Mouse (Mus musculus) B cell, adult (primary cell): ENCODE measurements around the gene Zfyve26. TPM values are rescaled to one million over a fixed set of nuclear protein-coding genes. Genes with fewer than 3 reads are reported as not detected.

Experiments used
- total RNA-seq: library from RNA; stranded (reverse); gene quantifications from 4 replicates; pipeline ENCODE4 v1.2.4, GENCODE M21; 2023; ENCODE audit not compliant: inconsistent age

Gene Zfyve26
- 120 to 126 TPM (median 122 TPM) in 4 replicates for total RNA-seq

DNA sequence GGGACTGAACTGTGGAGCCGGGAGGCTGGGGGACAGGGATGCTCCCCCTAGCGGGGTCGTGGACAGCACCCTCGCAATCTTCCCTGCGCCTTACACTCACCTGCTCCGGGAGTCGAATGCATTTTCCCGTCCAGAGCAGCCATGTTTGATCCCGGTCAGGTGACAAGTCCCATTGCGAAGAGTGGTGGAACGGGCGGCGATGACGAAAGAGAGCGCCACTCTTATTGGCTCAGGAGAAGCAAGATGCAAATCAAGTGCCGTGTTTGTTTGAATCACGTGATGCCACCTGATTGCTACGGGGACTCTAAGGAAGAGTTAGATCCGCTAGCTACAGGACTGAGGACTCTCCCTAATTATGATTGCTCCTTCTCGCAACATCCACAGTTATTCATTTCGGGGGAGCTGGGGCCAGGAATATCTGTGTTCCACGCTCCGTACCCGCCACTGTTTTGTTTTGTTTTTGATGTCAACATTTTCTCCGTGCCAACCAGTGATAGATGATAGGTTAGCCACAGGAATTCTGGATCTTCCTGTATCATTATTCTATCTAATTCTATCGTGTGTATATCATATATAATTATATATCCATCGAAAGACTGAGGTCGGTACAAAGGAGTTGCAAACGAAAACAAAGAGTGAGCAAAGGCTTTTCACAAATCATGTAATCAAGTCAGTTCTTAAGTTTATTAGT lies at the start of gene Zfyve26:
Gene Zfyve26 (minus strand): TSS at position 179 of the 691 bp plus-strand sequence.

DNA sequence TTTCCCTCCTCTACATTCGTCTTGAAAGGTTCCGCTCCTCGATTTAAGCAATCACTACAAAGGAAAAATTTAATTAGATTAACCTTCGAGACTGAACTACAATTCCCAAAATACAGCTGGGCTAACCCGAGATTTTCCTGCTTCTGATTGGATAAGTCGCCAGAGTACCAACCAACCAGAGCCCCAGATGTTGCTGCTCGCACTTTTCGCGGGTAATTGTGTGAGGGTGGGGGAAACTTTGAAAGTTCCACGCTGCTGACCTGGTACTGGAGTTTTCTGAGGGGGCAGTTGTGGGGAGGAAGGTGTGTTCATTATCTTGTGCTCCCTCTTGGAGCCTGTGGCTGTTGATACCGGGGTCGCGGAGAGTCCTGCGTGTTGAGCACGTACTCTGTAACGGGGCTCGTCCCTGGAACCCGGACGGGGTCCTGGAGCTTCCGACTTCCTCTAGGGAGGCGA lies 1.0 kb upstream of the Zfyve26 start, which contains the start of gene Rad51b:
Gene Rad51b (plus strand): TSS at position 162 of the 456 bp plus-strand sequence.

DNA sequence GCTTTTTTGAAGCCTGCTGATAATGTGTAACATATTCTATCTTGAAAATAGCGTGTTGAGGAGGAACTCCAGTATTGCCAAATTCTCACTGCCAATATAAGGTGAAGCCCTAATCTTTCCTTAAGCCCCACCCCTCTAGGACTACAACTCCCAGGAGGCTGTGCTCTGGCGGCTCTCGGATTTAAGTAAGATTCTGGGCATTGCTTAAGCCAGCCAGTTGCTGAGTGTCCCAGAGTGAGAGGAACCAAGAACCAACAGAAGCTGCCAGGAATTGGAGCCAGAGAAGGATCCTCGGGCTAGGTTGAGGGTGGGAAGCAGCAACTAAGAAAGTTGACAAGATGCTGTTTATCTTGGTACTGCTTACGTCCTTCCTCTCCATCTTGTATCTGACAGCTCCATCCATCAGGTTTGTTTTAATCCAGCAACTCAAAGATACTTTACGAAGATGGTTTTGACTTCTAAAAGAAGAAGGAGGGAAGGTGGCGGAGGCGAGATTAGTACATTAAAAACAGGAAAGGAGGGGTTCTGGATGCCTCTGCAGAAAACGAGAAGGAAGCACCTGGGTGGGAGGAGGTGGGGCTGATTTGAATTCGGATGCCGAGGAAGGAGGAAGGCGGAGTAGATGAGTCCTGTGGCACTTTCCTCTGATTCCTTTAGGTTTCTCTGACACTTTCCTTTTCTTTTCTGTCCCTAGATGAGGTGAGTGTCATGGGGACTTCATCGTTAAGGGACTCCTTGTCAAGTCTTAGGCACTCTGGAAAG lies 87.2 kb downstream of the Zfyve26 start, which contains the start of gene Rdh12:
Gene Rdh12 (plus strand): TSS at position 212 of the 762 bp plus-strand sequence.

DNA sequence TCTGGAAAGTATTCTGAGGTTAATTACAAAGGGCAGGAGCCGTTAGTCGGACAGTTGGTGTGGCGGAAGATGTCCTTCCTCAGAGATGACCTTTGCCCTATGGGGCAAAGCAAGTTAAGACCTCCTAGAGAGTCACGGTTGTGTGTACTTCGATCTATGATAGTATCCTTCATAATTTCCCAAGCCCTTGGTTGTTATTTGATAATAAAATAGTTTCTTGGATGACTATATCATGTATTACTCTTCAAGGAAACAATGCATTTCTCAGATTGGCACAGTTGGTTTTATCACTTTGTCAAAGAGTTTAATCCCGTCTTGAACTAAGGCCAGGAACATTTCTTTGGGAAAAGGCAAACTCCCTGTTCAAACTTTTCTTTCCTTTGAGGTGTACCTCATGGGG lies 103.9 kb downstream of the Zfyve26 start, which contains the start of gene Rdh11:
Gene Rdh11 (minus strand): TSS at position 101 of the 400 bp plus-strand sequence.

Other genes starting within 250 kb of the Zfyve26 start
- gene Pigh, start 206.7 kb downstream of the Zfyve26 start, total RNA-seq = 4.8 to 6.4 TPM (median 5.4 TPM) in 4 replicates
- not detected in 4 replicates for gene Arg2, start 165.5 kb downstream of the Zfyve26 start, total RNA-seq
- 74.4 to 82.2 TPM (median 75.1 TPM) in 4 replicates for gene Vti1b, start 123.6 kb downstream of the Zfyve26 start, total RNA-seq
- 15.4 to 18.1 TPM (median 16.3 TPM) in 4 replicates for gene Rdh11, start 104.0 kb downstream of the Zfyve26 start, total RNA-seq
- gene Rdh12, start 87.4 kb downstream of the Zfyve26 start, total RNA-seq = 13.3 to 18.7 TPM (median 15.5 TPM) in 4 replicates
- gene Rad51b, start 978 bp upstream of the Zfyve26 start, total RNA-seq = 0.75 to 0.90 TPM (median 0.80 TPM) in 4 replicates